Mouse (Mus musculus) heart, adult 2 months (tissue): Measurements from ENCODE around the gene Mcu.

Source experiments
- CTCF ChIP-seq: fragments of 200-600 bp; IDR thresholded peaks from 2 replicates; pipeline ENCODE4 v1.8.1; 2022; ENCODE audit warnings: antibody characterized with exemption, mild to moderate bottlenecking, moderate library complexity
- EP300 ChIP-seq: fragments of 200-500 bp; IDR thresholded peaks from 2 replicates; pipeline ENCODE4 v1.6.1; 2011; ENCODE audit warnings: low read depth, low read length, control low read depth; ENCODE audit not compliant: insufficient read depth
- POLR2A ChIP-seq: fragments of 200-500 bp; IDR thresholded peaks from 2 replicates; pipeline ENCODE4 v1.6.1; 2011; ENCODE audit warnings: mild to moderate bottlenecking, low read depth, low read length, control low read depth; ENCODE audit not compliant: insufficient read depth

DNA sequence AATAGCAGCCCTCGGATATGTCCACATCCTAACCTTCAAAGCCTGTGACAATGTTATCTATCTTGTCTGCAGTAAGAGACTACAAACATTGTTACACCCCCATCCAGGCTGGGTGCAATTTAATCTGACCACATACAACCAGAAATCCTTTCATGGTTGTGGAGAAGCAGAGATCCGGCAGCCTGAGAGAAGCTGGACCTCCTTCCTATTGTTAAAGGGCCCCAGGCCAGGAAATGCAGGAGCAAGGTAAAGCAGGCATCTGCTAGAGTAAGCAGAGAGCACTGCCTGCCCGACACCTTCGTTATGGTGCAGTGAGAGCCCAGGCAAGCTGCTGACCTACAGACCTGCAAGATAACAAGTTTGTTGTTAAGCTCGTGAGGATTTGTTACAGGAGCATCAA lies 60.0 kb downstream of the Mcu start:
- TF ChIP-seq CTCF (no peak), POLR2A (no peak), EP300 (no peak)
